Mouse (Mus musculus) midbrain, embryonic 13.5 days (tissue): ENCODE results near the gene Gm28845. TPM values are rescaled to one million over a fixed set of nuclear protein-coding genes. Genes with fewer than 3 reads are reported as not detected.

Source experiments
- ATAC-seq: fragments of 200-750 bp; cut with Nextera tagmentation; 2 replicates; pipeline ENCODE4 v1.8.0; 2017; ENCODE audit warnings: mild to moderate bottlenecking, moderate TSS enrichment, moderate library complexity
- H3K27ac ChIP-seq: fragments of 300-500 bp; sonication (generic); 2 replicates; pipeline ENCODE4 v1.5.1; 2015; ENCODE audit warnings: inconsistent platforms, mild to moderate bottlenecking, moderate library complexity
- H3K27me3 ChIP-seq: fragments of 300-500 bp; sonication (generic); 2 replicates; pipeline ENCODE4 v1.6.1; 2015; ENCODE audit warnings: mild to moderate bottlenecking, inconsistent platforms
- H3K36me3 ChIP-seq: fragments of 300-500 bp; sonication (generic); 2 replicates; pipeline ENCODE4 v1.6.1; 2015; ENCODE audit warnings: mild to moderate bottlenecking, inconsistent platforms
- H3K4me1 ChIP-seq: fragments of 300-500 bp; sonication (generic); replicated peaks from 2 replicates; pipeline ENCODE4 v1.6.1; 2015; ENCODE audit warnings: inconsistent platforms
- H3K4me2 ChIP-seq: fragments of 300-500 bp; sonication (generic); replicated peaks from 2 replicates; pipeline ENCODE4 v1.6.1; 2015; ENCODE audit warnings: moderate library complexity, mild to moderate bottlenecking, inconsistent platforms
- H3K4me3 ChIP-seq: fragments of 300-500 bp; sonication (generic); replicated peaks from 2 replicates; pipeline ENCODE4 v1.5.1; 2015; ENCODE audit warnings: mild to moderate bottlenecking, inconsistent platforms
- H3K9ac ChIP-seq: fragments of 300-500 bp; sonication (generic); replicated peaks from 2 replicates; pipeline ENCODE4 v1.6.1; 2015; ENCODE audit warnings: mild to moderate bottlenecking, inconsistent platforms
- H3K9me3 ChIP-seq: fragments of 300-500 bp; sonication (generic); 2 replicates; pipeline ENCODE4 v1.6.1; 2016; ENCODE audit warnings: mild to moderate bottlenecking, inconsistent platforms
- WGBS: fragments of 180-500 bp; shearing (Covaris S2); methylation state at CpG from one replicate; pipeline ENCODE4 v1.1.7; 2015; 5-methylcytosine and 5-hydroxymethylcytosine counted together
- polyA plus RNA-seq: library from polyadenylated mRNA; unstranded; fragments of >200 nt; fragmentation: Nextera tagmentation; extraction: Ambion mirVana; gene quantifications from 2 replicates; pipeline ENCODE4 v1.2.1, GENCODE M21; 2015

Gene Gm28845
- polyA plus RNA-seq, 1 experiment from 2014 or later, result not detected

- H3K36me3 ChIP-seq, result no peaks in the 10 kb centered on the region
- H3K27me3 ChIP-seq, result no peaks in the 10 kb centered on the region
- ATAC-seq, result no peak
- H3K4me2 ChIP-seq, result no peak overlapping the region
- WGBS, result 70% methylated on average over 3 of the region's 3 CpGs
- no peak overlapping the region for H3K9ac ChIP-seq
- H3K4me3 ChIP-seq, result no peak overlapping the region
- no peaks in the 10 kb centered on the region for H3K9me3 ChIP-seq
- H3K4me1 ChIP-seq, result no peaks in the 10 kb centered on the region
- no peak overlapping the region for H3K27ac ChIP-seq
Observed at GRCm38 (mm10) chr1:65129634-65130180, 10.3 kb upstream of the Gm28845 start.

- Histone ChIP-seq H3K9ac (no peak within 1 kb of the TSS), H3K4me2 (peak within 1 kb of the TSS; percentile 50), H3K4me1 (no peaks in the 10 kb centered on the region), H3K27ac (no peak within 1 kb of the TSS), H3K36me3 (no peaks in the 10 kb centered on the region), H3K9me3 (no peaks in the 10 kb centered on the region), H3K4me3 (peak within 1 kb of the TSS; percentile 23), H3K27me3 (no peaks in the 10 kb centered on the region)
- ATAC-seq, result no peak
- WGBS, result 27% methylated on average over 9 of the region's 9 CpGs
Observed at GRCm38 (mm10) chr1:65122574-65123372, 3.4 kb upstream of the Gm28845 start, which contains the start of gene D630023F18Rik. TSS of gene D630023F18Rik (minus strand) at chr1:65123214.

GRCm38 (mm10) chr1:65118150-65118913 lies 1.0 kb downstream of the Gm28845 start:
- H3K4me3 ChIP-seq, result no peak overlapping the region
- H3K27me3 ChIP-seq, result no peaks in the 10 kb centered on the region
- ATAC-seq, result no peak
- 82% methylated on average over 8 of the region's 8 CpGs for WGBS
- H3K27ac ChIP-seq, result no peak overlapping the region
- no peaks in the 10 kb centered on the region for H3K4me1 ChIP-seq
- no peaks in the 10 kb centered on the region for H3K9me3 ChIP-seq
- H3K9ac ChIP-seq, result no peak overlapping the region
- no peaks in the 10 kb centered on the region for H3K36me3 ChIP-seq
- H3K4me2 ChIP-seq, result no peak overlapping the region

- H3K9me3 ChIP-seq, result no peaks in the 10 kb centered on the region
- H3K4me3 ChIP-seq, result no peak overlapping the region
- H3K36me3 ChIP-seq, result no peaks in the 10 kb centered on the region
- 89% methylated on average over 5 of the region's 5 CpGs for WGBS
- ATAC-seq, result no peak
- no peak overlapping the region for H3K27ac ChIP-seq
- H3K4me2 ChIP-seq, result no peak overlapping the region
- no peaks in the 10 kb centered on the region for H3K4me1 ChIP-seq
- H3K9ac ChIP-seq, result no peak overlapping the region
- no peaks in the 10 kb centered on the region for H3K27me3 ChIP-seq
Observed at GRCm38 (mm10) chr1:65113536-65114172, 5.7 kb downstream of the Gm28845 start.

DNA sequence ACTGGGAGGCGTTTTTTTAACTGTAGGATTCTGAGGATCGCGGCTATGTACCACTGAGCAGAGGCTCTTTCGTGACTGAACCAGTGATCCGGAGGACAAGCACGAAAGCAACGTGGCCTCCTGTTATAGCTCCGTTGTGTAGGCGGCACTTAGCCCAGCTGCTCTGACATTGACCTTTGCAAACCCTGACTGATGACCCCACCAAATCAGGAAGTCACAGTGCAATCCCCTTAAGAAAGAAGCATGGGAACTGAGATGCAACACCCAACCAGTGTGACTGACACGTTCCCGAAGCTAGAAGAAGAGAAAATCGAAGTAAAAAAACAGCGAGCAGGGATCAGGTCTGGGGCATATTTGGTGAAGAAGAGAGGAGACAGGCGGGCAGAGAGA lies 6.6 kb downstream of the Gm28845 start:
- Histone ChIP-seq H3K9me3 (no peaks in the 10 kb centered on the region), H3K27me3 (no peaks in the 10 kb centered on the region), H3K27ac (no peak overlapping the region), H3K4me3 (no peak overlapping the region), H3K36me3 (no peaks in the 10 kb centered on the region), H3K4me1 (no peaks in the 10 kb centered on the region), H3K9ac (no peak overlapping the region), H3K4me2 (peak overlapping the region; percentile 29)
- ATAC-seq, result no peak
- WGBS, result 59% methylated on average over 14 of the region's 14 CpGs

DNA sequence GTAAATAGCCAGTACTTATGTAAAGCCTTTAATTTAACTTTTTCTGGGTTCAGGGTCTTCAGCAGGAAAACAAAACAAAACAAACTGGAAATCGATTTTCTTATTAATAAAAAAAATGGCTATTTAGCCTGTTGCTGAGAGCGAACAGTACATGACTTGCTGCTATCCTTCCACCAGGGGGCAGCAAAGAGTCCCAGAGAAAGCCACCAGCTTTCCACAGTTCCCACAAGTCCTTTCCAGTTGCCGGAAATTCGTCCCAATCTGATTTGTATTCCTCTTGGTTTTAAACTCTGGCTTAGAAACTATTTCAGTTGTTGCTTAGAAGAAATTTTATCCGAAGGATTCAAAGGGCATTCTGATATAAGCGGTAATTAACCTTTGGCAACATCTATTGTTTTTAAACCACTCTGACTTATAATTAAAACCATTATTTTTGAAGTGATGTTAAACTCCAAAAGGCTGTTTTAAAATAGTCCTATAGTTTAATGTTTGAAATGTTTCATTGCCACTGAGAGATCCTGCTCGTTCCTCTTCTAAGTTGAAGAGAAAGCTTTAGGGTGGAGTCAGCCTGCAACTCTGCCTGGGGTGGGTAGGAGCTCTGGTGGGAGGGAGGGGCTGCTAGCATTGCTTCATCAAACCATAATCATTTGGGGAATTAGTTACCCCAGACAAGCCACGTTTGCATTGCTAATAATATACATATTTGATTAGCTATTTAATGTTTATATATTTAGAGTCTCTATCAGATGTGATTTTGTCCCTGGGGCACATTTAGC lies 7.1 kb downstream of the Gm28845 start:
- Histone ChIP-seq H3K9me3 (no peaks in the 10 kb centered on the region), H3K4me2 (peak overlapping the region; percentile 29), H3K27ac (no peak overlapping the region), H3K9ac (no peak overlapping the region), H3K27me3 (no peaks in the 10 kb centered on the region), H3K36me3 (no peaks in the 10 kb centered on the region), H3K4me3 (no peak overlapping the region), H3K4me1 (no peaks in the 10 kb centered on the region)
- WGBS, result 11% methylated on average over 8 of the region's 8 CpGs
- peak; percentile 82 for ATAC-seq

DNA sequence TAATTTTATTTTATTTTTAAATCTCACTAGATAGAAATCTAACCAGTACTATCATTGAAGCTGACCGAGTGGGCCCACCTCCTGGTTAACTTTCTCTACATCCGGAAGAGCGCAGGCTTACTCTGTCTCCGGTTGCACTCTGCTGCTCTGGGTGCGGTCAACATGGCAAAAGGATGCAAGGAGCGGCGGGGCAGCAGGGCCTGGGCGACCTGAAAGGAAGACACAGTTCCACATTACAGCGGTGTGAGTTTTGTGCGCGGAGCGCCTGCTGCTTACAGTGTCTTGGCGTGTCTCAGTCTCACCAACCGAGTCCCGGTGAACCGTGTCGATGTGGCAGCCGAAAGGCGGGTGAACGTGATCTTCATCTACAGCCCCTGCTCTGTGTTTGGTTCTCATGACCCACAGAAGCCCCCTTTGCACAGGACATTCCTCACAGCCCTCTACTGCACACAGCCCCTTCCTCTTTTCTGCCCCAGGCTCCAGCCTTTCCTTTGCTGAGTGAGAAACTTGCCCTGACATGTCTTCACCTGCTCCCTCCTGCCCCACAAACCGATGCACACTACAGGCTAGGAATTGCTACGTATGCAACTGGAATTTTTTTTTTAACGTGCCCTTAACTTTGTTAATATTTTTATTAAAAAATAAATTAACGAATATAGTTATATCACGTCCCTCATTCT lies 9.5 kb downstream of the Gm28845 start:
- Histone ChIP-seq H3K36me3 (no peaks in the 10 kb centered on the region), H3K4me2 (no peak overlapping the region), H3K27ac (no peak overlapping the region), H3K9ac (no peak overlapping the region), H3K27me3 (no peaks in the 10 kb centered on the region), H3K4me1 (no peaks in the 10 kb centered on the region), H3K9me3 (no peaks in the 10 kb centered on the region), H3K4me3 (no peak overlapping the region)
- WGBS, result 79% methylated on average over 25 of the region's 25 CpGs
- ATAC-seq, result no peak

- no peak overlapping the region for H3K4me2 ChIP-seq
- H3K27ac ChIP-seq, result no peak overlapping the region
- H3K36me3 ChIP-seq, result no peaks in the 10 kb centered on the region
- no peak overlapping the region for H3K9ac ChIP-seq
- no peaks in the 10 kb centered on the region for H3K9me3 ChIP-seq
- no peak overlapping the region for H3K4me3 ChIP-seq
- no peak for ATAC-seq
- H3K27me3 ChIP-seq, result no peaks in the 10 kb centered on the region
- WGBS, result 93% methylated on average over 8 of the region's 8 CpGs
- no peaks in the 10 kb centered on the region for H3K4me1 ChIP-seq
Observed at GRCm38 (mm10) chr1:65109196-65109595, 10.2 kb downstream of the Gm28845 start.

DNA sequence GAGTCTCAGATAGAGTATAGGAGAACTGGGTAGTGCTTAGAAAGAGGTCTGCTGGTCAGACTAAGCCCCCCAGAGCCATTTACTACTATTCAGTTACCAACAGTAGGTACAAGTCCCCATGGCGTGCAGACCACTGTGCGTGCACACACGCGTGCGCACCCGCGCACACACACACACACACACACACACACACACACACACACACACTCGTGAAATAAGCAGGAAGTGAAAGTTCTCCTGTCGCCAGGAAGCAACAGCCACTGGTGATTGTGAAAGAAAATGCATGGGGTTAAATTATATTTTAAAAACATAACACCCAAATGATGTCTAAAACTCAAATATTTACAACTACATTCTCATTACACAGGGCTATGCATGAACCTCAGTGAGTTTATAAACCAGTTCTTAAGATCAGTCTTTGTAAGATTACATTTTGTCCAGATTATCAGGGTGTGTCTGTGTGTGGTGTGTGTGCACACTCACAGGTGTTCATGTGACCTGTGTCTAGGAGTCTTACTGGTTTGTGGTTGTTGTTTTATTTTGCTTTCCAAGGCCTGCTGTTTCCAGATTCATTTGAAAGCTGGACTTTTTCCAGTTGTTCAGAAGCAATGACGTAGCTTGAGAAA lies 11.6 kb downstream of the Gm28845 start:
- H3K9me3 ChIP-seq, result no peaks in the 10 kb centered on the region
- ATAC-seq, result no peak
- H3K27me3 ChIP-seq, result no peaks in the 10 kb centered on the region
- 89% methylated on average over 10 of the region's 10 CpGs for WGBS
- no peaks in the 10 kb centered on the region for H3K4me1 ChIP-seq
- H3K9ac ChIP-seq, result no peak overlapping the region
- no peaks in the 10 kb centered on the region for H3K36me3 ChIP-seq
- H3K4me2 ChIP-seq, result no peak overlapping the region
- no peak overlapping the region for H3K27ac ChIP-seq
- no peak overlapping the region for H3K4me3 ChIP-seq

DNA sequence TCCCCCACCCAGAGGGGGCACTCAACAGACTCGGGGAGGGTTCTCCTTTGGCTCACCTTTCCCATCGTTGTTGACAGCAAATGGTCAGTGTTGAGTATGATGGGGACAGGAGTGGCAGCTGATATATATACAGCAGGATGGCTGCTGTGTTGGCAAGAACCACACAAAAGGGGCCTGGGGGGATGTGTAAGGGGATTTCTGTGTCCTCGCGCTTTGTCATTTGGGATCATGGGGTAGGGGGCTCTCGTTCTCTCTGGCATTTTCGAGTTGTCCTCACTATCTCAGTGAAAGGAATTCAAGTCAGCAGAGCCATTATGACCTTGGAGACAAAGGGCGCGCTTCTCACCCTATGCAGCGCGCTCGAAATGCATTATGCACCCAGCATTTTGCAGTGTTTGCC lies 16.1 kb downstream of the Gm28845 start, which contains the start of gene Cryga:
Gene Cryga, minus strand, starts transcription at position 101 of the 400 bp plus-strand sequence.
- ATAC-seq, result no peak
- Histone ChIP-seq H3K36me3 (no peaks in the 10 kb centered on the region), H3K4me3 (no peak within 1 kb of the TSS), H3K4me2 (no peak within 1 kb of the TSS), H3K4me1 (no peaks in the 10 kb centered on the region), H3K27ac (no peak within 1 kb of the TSS), H3K27me3 (no peaks in the 10 kb centered on the region), H3K9ac (no peak within 1 kb of the TSS), H3K9me3 (no peaks in the 10 kb centered on the region)
- WGBS, result 87% methylated on average over 11 of the region's 11 CpGs

DNA sequence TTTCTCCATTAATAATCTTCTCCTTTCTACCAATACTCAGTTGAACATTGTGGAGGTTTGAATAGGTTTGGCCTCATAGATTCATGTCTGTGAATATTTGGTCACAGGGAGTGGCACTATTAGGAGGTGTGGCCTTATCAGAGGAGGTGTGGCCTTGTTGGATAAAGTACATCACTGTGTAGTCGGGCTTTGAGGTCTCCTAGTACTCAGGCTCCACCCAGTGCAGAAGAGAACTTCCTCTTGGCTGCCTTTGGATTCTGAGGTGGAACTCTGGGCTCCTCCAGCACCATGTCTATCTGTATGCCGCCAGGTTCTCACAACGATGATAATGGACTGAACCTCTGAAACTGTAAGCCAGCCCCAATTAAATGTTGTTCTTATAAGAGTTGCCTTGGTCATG lies 22.4 kb downstream of the Gm28845 start:
- no peaks in the 10 kb centered on the region for H3K9me3 ChIP-seq
- WGBS, result 88% methylated on average over 3 of the region's 3 CpGs
- H3K4me2 ChIP-seq, result no peak overlapping the region
- H3K4me3 ChIP-seq, result no peak overlapping the region
- ATAC-seq, result no peak
- H3K27me3 ChIP-seq, result no peaks in the 10 kb centered on the region
- H3K4me1 ChIP-seq, result no peaks in the 10 kb centered on the region
- no peaks in the 10 kb centered on the region for H3K36me3 ChIP-seq
- no peak overlapping the region for H3K9ac ChIP-seq
- H3K27ac ChIP-seq, result no peak overlapping the region
